Mouse (Mus musculus) layer of hippocampus, postnatal 36 days (tissue): ENCODE measurements around the gene Tmem231. TPM values are rescaled to one million over a fixed set of nuclear protein-coding genes. Genes with fewer than 3 reads are reported as not detected.
"Not testable (repeated sequence)": the region's sequence is repeated elsewhere in the genome, so short reads cannot be mapped to it uniquely, and the experiment has no call there.

ENCODE experiments used
- DNase-seq, 2 experiments: peaks; one replicate each; pipeline ENCODE4 v3.0.0; 2022
- total RNA-seq, 2 experiments: library from RNA; stranded (reverse); gene quantifications; 2 replicates each; pipeline ENCODE4 v1.2.3; 2021

The Tmem231 gene
- total RNA-seq, 2 experiments from 2014 or later: 12.1 to 14.3 TPM

DNA sequence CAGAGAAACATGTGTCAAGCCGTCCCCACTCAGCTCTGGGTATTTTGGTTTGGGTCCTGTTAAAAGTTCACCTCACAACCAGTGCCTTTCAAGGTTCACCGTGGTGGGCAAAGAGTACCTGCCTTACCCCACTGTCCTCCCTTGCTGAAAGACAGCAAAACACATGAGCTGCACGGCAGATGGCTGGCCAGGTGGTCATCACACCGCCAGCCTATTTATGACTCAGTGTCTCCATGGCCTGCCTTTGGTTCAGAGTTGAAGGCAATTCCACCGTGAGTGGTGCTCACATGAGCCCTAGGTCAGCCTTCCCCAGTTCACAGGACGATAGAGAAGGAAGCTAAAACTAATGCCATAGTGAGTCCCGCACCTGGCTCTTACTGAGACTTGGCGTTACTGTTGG lies 14.3 kb upstream of the Tmem231 start:
- no peak for DNase-seq

DNA sequence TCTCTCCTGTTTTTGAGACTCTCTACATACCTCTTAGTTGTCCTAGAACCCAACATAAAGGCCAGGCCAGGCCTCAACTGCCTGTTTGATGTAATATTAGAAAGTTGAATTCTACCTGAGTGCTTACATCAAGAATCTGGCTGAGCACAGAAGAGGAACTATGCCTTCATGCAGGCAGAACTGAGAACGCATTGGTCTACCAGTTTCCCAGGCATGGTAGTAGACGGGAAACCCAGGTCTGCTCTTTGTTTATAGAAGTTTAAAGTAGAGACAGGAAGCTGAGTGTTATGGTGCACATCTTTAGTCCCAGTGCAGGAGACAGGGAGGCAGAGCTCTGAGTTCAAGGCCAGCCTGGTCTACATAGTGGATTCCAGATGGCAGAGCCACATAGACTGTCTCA lies 13.5 kb upstream of the Tmem231 start:
- DNase-seq: no peak

DNA sequence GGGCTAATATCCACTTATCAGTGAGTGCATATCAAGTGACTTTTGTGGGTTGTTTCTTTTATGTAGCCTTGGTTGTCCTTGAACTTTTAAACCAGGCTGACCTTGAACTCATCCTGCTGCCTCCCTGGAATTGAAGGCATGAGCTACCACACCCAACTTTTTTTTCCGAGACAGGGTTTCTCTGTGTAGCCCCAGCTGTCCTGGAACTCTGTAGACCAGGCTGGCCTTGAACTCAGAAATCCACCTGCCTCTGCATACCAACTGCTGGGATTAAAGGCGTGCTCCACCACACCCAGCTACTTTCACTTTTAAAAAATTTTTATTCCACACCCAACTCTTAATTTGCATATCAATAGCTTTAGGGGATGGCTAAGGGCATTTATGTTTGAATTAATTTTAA lies 9.9 kb upstream of the Tmem231 start:
- DNase-seq: no peak

DNA sequence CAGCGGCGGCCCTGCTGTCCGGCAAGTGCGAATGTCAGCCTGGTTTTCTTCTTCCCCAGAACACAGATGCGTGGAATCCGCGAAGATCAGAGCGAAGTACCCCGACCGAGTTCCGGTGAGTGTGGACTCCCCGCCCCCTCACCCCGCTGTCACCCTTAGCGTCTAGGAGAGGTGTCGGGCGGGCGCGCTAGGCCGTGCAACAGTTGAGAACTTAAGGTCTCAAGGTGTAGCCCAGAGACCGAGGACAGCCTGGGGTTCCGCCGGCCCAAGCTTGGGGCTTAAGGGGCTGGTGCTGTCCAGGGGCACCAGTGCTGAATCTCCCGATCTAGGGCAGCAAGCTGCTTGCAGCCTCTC lies 7.4 kb upstream of the Tmem231 start:
- DNase-seq: peak in 1 of 2 experiments; percentile 28

DNA sequence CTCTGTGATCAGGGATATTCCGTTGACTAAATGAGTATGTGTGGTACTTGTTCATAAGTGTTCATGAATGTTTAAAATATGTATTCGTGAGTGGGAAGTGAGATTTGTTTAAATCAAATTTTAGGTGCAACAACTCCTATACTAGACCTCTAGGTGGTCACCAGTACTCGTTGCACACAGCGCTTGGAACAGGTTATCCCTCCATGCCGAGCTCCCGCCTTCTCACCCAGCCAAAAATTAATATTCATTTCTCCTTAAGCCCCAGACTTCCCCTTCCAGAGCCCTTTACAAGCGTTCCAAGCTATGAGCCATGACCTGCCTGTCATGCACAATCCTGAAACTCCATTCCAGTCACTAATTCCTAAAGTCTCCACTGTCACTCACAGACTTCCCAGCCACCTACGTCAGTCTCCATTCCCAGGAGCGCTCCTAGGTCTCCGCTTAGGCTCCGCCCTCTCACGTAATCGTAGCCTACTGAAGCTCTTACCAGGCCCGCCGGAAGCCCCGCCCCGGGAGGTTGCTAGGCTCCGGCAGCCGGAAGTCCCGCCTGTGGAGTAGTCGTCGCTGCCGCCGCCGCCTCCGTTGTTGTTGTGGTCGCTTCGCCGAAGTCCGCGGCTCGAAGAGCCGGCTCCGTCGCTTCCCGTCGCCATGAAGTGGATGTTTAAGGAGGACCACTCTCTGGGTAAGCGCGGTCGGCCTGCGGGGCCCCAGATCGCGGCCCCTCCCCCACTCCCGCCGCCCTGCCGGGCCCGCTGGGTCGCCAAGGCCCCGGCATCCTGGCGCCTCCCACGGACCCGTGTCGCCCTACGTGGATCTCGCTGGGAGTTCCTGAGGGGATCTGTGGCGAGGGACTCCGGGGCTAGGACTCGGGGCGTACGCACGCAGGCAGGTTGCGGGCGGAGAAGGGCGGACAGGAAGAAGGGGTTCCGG lies 6.8 kb upstream of the Tmem231 start, which contains the start of gene Gabarapl2:
Gabarapl2 (plus strand) TSS at position 533 of the 930 bp plus-strand sequence.
- peak; percentile 95 for DNase-seq

DNA sequence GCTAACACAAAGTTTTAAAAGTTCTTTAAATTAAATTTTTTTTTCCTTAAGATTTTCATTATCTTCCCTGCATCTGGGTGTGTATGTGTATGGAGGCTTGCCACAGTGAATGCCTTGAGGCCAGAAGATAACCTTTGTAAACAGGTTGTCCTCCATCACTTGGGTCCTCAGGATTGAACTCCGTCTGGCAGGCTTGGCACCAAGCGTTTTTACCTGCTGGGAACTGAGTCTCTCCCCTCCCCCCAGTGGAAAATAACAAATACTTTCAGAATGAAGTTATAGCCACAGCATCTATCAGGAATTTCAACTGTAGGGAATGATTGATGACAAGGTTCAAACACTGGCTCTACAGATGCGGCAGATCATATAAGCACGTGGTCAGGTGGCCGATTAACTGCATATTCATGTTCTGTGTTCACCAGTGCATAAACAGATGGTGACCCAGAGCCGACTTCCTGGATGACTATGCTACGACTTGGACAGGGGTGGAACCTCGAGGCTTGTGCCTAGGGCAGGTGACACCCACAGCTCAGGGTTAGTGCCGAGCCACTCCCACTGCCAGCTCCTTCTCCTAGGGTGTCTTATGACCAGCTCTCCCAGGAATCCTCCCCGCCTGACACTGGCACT lies 5.9 kb upstream of the Tmem231 start:
- DNase-seq: no peak

DNA sequence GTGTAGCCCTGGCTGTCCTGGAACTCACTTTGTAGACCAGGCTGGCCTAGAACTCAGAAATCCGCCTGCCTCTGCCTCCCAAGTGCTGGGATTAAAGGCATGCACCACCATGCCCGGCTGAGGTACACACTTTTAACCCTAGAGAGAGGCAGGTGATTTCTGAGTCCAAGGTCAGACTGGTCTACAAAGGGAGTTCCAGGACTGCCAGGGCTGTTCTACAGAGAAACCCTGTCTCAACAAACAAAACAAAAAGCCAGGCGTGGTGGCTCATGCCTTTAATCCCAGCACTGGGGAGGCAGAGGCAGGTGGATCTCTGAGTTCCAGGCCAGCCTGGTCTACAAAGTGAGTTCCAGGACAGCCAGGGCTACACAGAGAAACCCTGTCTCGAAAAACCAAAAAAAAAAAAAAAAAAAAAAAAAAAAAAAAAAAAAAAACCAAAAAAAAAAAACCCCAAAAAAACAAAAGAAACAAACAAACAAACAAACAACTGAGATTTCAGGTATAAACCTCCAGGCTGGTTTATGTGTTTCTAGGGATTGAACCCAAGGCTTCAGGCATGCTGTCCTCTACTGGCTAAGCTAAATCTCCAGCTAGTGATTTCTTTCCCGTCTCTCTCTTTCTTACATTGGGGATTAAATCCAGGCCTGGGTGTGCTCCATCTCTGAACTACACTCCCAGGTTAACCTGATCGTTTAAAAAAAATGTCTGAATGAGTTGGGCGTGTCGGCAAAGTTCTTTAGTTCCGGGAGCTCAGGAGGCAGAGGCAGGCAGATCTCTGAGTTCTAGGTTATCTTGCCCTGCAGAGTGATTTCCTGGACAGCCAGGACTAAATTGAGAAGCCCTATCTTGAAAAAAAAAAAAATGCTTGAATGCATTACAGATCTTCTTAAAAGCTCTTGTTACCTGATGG lies 4.7 kb upstream of the Tmem231 start:
- DNase-seq: not testable (repeated sequence)

DNA sequence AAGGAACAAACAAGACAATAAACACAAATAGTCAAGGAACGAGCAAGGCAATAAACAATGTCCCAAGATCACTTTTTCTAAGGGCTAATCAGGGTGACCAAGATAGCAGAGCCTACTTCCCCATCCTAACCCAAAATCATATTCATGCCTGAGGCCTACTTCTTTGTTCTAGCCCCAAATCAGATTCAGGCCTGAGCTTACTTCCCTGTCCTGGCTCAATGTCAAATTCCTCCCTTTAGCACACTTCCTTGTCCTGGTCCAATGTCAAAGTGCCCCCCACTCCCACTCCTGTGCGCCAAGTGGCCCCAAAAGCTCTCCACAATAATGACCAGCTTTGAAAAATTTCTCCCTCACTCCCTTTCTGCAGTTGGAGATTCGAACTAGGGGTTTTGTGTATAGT lies 3.5 kb upstream of the Tmem231 start:
- DNase-seq: no peak

DNA sequence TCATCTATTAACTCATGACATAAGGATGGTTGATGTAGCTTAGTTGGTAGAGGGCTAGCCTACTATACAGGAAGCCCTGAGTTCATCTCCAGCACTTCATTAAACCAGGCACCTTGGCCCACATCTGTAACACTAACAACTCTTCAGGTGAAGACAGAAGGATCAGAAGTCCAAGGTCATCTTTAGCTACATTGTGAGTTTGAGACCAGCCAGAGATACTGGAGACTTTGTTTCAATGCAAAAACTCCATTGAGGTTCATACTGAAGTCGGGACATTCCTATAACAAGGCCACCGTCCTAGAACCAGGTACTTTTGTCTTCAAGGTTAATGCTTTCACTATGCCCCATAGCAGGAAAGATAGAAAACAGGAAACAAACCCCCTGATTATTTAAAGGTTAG lies 520 bp upstream of the Tmem231 start:
- no peak for DNase-seq

DNA sequence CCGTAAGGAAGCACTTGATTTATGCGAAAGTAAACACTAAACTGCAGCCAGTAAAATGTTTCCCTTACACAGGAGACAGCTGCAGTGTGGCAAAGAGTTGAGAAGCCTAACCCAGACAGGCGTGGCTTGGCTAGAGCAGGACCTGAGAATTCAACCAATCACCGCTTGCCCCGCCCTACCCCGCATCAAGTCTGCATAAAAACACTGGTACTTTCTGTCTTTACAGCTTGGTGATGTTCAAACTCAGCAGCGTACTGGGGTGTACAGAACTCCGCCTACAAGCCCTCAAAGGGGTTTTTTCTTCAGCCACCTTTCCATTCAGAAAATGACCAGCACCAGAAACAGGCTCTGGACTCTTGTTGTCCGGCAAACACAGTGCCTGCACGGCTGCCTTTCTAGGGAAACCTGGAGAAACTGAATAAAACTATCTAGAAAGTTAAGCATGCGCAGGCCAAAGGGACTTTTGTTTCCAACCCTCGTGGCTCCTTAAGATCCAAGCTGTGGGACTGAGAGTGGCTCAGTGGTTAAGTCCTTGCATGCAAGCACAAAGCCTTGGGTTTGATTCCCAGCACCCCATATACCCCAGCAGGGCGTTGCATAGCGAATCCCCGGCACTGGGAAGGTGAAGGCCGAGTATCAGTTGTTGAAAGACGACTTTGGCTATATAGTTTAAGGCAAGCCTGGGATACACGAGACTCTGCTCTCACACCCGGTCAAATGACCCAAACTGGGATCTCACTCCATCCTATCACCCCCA lies 923 bp downstream of the Tmem231 start:
- no peak for DNase-seq

DNA sequence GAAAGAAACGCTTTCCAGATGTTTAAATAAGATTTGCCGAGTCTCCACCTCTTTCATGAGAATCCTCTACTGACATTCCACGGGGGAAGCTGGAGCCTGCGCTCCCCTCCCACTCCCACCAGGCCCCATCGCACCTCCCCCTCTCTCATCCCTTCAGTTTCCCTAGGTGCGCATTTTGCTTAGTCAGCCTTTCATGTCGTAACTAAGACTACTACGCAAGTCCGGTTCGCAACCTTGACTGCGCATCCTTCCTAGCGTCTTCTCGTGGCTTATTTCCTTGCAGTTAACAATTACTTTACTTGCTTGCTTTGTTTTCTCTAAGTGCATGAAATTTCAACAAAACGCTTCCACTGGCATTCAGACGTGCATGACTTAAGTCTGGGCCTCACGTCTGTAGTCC lies 2.0 kb downstream of the Tmem231 start:
- DNase-seq: no peak

DNA sequence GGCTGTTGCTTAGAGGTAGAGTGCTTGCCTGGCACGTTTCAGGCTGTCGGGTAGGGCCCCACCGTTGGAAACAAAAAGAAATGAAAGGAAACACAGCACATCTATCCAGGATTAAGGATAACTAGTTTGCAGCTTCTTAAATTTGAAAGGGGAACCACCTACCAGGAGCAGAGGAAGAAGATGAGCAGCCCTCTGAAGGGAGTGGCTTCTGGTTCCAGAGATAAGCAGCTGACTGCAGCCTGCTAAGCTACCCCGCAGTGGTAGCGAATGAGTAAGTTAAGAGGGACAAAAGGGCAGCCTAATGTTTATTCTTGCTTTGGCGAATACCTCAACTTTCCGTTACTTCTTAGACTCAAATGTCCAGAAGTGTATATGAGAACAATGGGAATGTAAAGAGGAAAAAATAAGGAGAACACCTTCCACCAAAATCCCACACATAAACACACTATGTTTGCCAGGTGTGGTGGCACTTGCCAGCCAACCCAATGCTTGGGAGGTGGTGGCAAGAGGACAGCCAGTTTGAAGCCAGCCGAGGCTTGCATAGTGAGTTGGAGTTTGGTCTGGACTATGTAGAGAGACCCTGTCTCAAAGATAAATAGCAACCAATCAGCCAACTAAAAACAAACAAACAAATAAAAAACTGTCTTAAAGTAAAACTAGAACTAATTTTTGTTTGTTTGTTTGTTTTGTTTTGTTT lies 3.9 kb downstream of the Tmem231 start:
- DNase-seq: no peak

DNA sequence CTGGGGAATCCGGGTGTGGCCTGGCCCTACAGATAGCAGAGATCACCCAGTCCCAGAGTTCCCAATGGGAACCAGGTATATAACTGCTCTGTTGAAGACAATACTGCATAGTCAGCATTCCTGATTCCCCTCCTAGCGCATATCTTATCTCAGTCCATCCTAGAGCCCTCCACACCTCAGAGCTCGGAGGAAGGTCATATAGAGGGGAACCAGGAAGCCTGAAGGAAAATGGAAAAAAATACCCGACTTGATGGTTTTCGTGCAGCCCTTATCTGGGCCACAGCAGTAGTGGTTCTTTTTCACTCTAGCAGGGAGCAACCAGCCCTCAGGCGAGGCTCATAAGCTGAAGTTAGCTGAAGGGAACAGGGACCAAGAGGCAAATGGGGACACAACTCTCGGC lies 8.7 kb downstream of the Tmem231 start:
- no peak for DNase-seq

DNA sequence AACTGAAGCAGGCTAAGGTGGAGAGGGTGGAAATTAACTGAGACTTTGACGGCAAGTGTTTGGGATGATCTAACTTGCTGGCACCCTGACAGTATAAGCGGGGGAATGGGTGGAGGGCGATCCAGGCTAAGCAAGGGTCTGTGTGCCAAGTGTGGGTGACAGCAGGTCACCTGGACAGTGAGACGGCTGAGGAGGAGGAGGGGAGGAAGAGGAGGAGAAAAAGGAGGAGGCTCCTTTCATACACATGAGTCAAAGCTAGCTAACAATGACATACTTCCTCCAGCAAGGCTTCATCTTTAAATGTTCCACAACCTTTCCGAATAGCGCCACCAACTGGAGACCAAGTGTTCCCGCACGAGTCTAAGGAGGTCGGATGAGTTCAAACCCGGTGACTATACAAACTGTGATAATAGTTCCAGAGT lies 10.3 kb downstream of the Tmem231 start:
- peak in 1 of 2 experiments; percentile 41 for DNase-seq

DNA sequence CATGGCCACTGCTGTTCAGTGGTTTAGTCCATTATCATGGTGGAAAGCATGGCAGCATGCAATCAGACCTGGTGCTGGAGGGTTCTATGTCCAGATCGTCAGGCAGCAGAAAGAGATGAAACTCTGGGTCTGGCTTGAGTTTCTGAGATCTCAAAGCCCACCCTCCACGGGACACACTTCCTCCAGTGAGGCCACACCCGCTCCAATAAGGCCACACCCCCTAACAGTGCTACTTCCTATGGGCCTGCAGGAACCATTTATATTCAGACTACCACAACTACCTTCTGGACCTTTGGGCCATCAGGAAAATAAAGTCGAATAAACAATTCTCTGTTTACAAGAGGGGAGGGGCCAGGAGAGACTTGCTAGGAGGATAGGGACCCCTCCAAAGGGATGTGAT lies 12.7 kb downstream of the Tmem231 start:
- no peak for DNase-seq

DNA sequence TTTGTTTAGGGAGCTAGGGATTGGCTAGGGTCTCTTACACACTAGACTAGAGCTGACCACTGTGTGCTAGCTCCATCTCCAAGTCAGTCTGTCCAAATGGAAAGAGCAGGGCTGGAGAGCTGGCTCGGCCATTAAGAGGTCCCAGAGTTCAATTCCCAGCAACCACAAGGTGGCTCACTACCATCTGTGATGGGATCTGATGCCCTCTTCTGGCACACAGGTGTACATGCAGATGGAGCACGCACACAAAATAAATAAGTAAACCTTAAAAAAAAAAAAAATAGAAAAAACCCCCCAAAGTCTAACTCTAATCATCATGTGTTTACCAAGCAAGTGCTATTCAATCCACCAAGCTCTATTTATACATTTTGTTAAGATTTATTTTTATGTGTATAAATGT lies 14.0 kb downstream of the Tmem231 start:
- no peak for DNase-seq

DNA sequence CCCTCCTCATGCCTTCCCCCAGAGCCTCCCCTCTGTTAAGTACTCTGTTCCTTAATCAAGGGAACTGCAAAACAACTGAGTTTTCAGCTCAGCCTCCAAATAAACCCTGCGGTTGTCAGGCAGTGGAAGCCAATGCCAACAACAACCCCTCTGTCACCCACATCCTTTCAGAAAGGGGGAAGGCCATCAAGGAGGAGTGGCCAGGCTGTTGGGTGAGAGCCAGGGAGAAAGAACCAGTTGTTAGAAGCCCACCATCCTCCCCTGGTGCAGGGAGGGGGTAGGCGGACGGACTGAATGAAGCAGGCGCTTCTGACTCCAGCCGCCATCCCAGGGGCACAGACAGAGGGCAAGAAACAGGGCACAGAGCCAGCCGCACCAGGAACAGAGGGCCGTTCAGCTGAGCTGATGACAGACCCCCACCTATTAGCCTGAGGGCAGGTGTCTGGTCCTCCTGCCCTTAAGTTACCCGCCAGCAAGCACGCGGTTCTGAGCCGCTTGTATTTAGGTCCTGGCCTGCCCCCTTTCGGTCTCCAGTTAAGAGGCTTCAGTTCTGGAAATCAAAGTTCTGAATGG lies 20.7 kb downstream of the Tmem231 start:
- DNase-seq: peak; percentile 29 to 42

DNA sequence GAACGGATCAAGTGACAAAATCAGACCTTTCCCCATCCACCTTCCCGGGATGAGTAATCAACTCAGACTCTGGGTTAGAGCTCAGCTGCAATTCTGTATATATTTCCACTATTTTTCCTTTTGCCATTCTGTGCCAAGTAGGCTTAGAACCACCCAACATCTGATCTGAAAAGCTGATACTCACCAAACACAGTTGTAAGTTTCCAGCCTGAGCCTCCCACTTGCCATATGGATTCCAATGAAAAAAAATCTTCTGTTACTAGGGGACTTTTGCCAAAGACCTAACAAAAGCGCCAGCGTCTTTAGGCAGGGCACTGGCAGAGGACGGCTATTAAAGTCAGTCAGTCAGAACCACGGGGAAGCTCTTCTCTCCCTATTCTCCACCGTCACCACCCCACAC lies 22.1 kb downstream of the Tmem231 start:
- peak in 1 of 2 experiments; percentile 9 for DNase-seq

DNA sequence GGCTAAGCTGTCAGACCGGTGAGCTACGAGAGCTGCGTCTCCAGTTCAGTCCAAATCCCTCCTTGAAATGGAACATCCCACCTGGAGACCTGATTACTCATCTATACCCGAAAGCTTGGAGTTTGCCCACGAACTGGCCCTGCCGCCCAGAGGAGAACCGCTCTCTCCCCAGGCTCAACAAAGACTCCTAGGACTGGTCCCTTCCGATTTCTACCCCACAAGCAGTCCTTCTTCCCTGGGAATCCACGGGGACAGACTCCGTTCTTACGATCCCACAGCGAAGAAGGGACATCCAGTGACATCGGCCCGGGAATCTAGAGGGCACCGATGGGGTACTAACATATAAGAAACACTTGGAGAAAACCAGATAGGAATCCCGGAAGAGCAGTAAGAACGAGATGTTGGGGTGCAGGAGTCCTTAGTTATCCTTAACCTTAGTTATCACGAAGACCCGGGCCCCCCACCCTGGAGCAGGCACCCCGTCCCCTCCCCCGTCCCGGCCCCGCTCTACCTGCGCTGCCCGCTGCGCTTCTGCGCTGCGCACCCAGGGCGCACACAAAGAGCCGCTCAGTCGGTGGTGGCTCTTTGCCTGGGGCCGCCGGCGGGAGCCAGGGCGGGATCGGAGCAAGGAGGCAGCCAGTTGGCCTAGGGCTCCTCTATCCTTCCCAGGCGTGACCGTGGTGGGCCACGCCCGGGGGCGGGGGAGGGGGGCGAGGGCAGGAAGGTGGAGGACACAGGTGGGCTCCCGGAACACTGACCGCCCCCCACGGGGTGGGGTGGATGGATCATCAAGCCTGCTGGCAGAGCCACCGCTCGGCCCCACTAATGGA lies 23.8 kb downstream of the Tmem231 start, which contains the start of gene Chst5:
Chst5 (minus strand) TSS at position 827 of the 830 bp plus-strand sequence.
- no peak for DNase-seq
